In the genomic region with DNA sequence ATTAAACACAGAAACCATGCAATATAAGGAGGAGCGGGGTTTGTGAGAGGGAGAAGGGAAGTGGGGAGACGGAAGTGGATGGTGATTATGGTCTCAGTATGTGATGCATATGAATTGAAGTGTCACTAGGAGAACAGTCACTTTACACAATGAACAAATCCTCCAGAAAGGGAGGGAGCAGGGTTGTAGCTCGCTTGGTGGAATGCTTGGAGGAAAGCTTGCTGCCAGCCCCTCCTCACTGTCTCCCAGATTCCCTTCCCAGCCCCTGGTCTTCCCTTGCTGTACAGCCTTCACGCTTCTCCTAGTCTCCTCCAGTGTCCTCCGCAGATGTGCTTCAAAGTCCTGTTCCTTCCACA, we compare ENCODE assay signal across 8 mouse cellular contexts. TPM values are rescaled to one million over a fixed set of nuclear protein-coding genes. Genes with fewer than 3 reads are reported as not detected.
DNase-seq lines count a peak whose midpoint lies in the region; ATAC-seq and TF ChIP-seq lines count a peak whose summit lies in the region.

No protein-coding gene starts in this region.

- H3K27ac ChIP-seq in heart, postnatal 0 days (ENCODE audit: low read depth): no peak overlapping the region
- H3K27ac ChIP-seq in embryonic facial prominence, embryonic 13.5 days: no peak overlapping the region
- no peak overlapping the region for H3K27ac ChIP-seq in intestine, embryonic 16.5 days (ENCODE audit: low read length)

- no peaks in the 10 kb centered on the region for H3K79me2 ChIP-seq in myocyte (ENCODE audit: control insufficient read depth, insufficient read depth)

- no peaks in the 10 kb centered on the region for H3K9me3 ChIP-seq in heart, postnatal 0 days (replicated peaks; ENCODE audit: control insufficient read depth, low read length)
- H3K9me3 ChIP-seq in embryonic facial prominence, embryonic 13.5 days: no peaks in the 10 kb centered on the region
- H3K9me3 ChIP-seq in intestine, embryonic 16.5 days (ENCODE audit: control insufficient read depth, low read length): no peaks in the 10 kb centered on the region

- no peaks in the 10 kb centered on the region for H3K36me3 ChIP-seq in heart, postnatal 0 days (replicated peaks; ENCODE audit: control insufficient read depth, insufficient read depth, low read length)
- H3K36me3 ChIP-seq in embryonic facial prominence, embryonic 13.5 days: no peaks in the 10 kb centered on the region
- no peaks in the 10 kb centered on the region for H3K36me3 ChIP-seq in intestine, embryonic 16.5 days (ENCODE audit: control insufficient read depth, insufficient read depth, low read length)
- H3K36me3 ChIP-seq in myocyte (ENCODE audit: control insufficient read depth, insufficient read depth): no peaks in the 10 kb centered on the region

- TF ChIP-seq EP300 in heart, postnatal 0 days (IDR thresholded peaks at IDR 0.05; ENCODE audit: low read depth): no peak

- WGBS in heart, postnatal 0 days: 25% methylated on average over 5 of the region's 5 CpGs
- 23% methylated on average over 5 of the region's 5 CpGs for WGBS in embryonic facial prominence, embryonic 13.5 days
- WGBS in intestine, embryonic 16.5 days: 30% methylated on average over 5 of the region's 5 CpGs

- H3K4me2 ChIP-seq in heart, postnatal 0 days (ENCODE audit: low read depth, low read length): peak overlapping the region; percentile 63
- H3K4me2 ChIP-seq in embryonic facial prominence, embryonic 13.5 days: peak overlapping the region; percentile 64
- H3K4me2 ChIP-seq in intestine, embryonic 16.5 days (ENCODE audit: low read depth, low read length): peak overlapping the region; percentile 51
- H3K4me2 ChIP-seq in myocyte (ENCODE audit: low read depth): peak overlapping the region; percentile 59

- peaks cover 9% of the 10 kb centered on the region; the same call in 1 of the 2 replicates for H3K4me1 ChIP-seq in heart, postnatal 0 days (ENCODE audit: control insufficient read depth, insufficient read depth)
- peaks cover 11% of the 10 kb centered on the region for H3K4me1 ChIP-seq in embryonic facial prominence, embryonic 13.5 days
- peaks cover 8% of the 10 kb centered on the region; the same call in 1 of the 2 replicates for H3K4me1 ChIP-seq in intestine, embryonic 16.5 days (ENCODE audit: control insufficient read depth, insufficient read depth, low read length)

- no peak overlapping the region; the same call in 1 of the 2 replicates for H3K9ac ChIP-seq in heart, postnatal 0 days (replicated peaks; ENCODE audit: low read depth, low read length)
- H3K9ac ChIP-seq in embryonic facial prominence, embryonic 13.5 days: peak overlapping the region; percentile 57
- H3K9ac ChIP-seq in intestine, embryonic 16.5 days (ENCODE audit: low read depth, low read length): peak overlapping the region; percentile 9; the same call in 1 of the 2 replicates

- no peak overlapping the region for H3ac ChIP-seq in myocyte (ENCODE audit: control insufficient read depth, insufficient read length)

- no peak for DNase-seq in heart, postnatal 0 days (ENCODE audit: low spot score)
- DNase-seq in heart, postnatal 36 days: no peak
- no peak for DNase-seq in adrenal gland, adult 8-10 months
- DNase-seq in cerebellum, adult 18-20 months: no peak
- no peak for DNase-seq in ovary, adult 18-20 months (ENCODE audit: low spot score)

- TF ChIP-seq POLR2A in myocyte (IDR thresholded peaks at IDR 0.05; ENCODE audit: insufficient read length, low read depth): no peak

- H3K4me3 ChIP-seq in heart, postnatal 0 days (ENCODE audit: low read depth, low read length): peak overlapping the region; percentile 51
- peak overlapping the region; percentile 40 for H3K4me3 ChIP-seq in embryonic facial prominence, embryonic 13.5 days
- peak overlapping the region; percentile 31 for H3K4me3 ChIP-seq in intestine, embryonic 16.5 days (ENCODE audit: low read length)
- H3K4me3 ChIP-seq in myocyte: no peak overlapping the region

- H3K27me3 ChIP-seq in heart, postnatal 0 days (ENCODE audit: control insufficient read depth, insufficient read depth, low read length): no peaks in the 10 kb centered on the region
- no peaks in the 10 kb centered on the region for H3K27me3 ChIP-seq in embryonic facial prominence, embryonic 13.5 days
- H3K27me3 ChIP-seq in intestine, embryonic 16.5 days (replicated peaks; ENCODE audit: control insufficient read depth, insufficient read depth, low read length): no peaks in the 10 kb centered on the region
- no peaks in the 10 kb centered on the region for H3K27me3 ChIP-seq in myocyte (ENCODE audit: control insufficient read depth, insufficient read depth, insufficient read length)

- TF ChIP-seq CTCF in heart, postnatal 0 days (IDR thresholded peaks at IDR 0.05; ENCODE audit: low read depth): no peak

- intact Hi-C loops in heart, postnatal 36 days (cut with DNase I): no loop called here

- no peak; the same call in 1 of the 2 replicates for ATAC-seq in heart, postnatal 0 days (ENCODE audit: insufficient read depth, low read depth)
- ATAC-seq in embryonic facial prominence, embryonic 13.5 days (ENCODE audit: insufficient number of reproducible peaks, insufficient read depth, low FRiP score, low TSS enrichment, low read depth): no peak
- peak; percentile 45 for ATAC-seq in intestine, embryonic 16.5 days

TF ChIP-seq in myocyte, 11 proteins besides CTCF, POLR2A, EP300 and RAD21:
- no peak for TF ChIP-seq MYOD1 (IDR thresholded peaks at IDR 0.05; ENCODE audit: control insufficient read depth in 1 of 3, insufficient read length in 2 of 3, low read depth in 2 of 3)

RNA-seq across cellular contexts. Expression of a gene that starts 22.9 kb away (rescaled TPM):
- total RNA-seq in heart, postnatal 0 days (2014; rRNA removed; ENCODE audit: low replicate concordance): 0.04 and 0.58 TPM in 2 replicates
- polyA plus RNA-seq in heart, postnatal 0 days (2015; fragmentation: Nextera tagmentation; extraction: Ambion mirVana): 0.19 and 0.40 TPM in 2 replicates
- total RNA-seq in heart, postnatal 36 days (2021): 1 to 10 TPM; 1.4 to 2.5 TPM
- 0.79 and 3.3 TPM in 2 replicates for polyA plus RNA-seq in embryonic facial prominence, embryonic 13.5 days (2015; fragmentation: Nextera tagmentation; extraction: Ambion mirVana)
- 2.0 and 2.4 TPM in 2 replicates for polyA plus RNA-seq in intestine, embryonic 16.5 days (2015; fragmentation: Nextera tagmentation; extraction: Ambion mirVana)
- polyA plus RNA-seq in myocyte (2012; fragmentation: generic; extraction: Trizol): 0.04 TPM
- 10 to 100 TPM in 1 of 4 experiments, 1 to 10 TPM in 3; 2.8 to 10.0 (median 4.6) TPM for total RNA-seq in adrenal gland, adult 8-10 months (2022)

RNA-seq across cellular contexts. Expression of a gene that starts 28.4 kb away (rescaled TPM):
- 24.8 and 27.7 TPM in 2 replicates for total RNA-seq in heart, postnatal 0 days (2014; rRNA removed; ENCODE audit: low replicate concordance)
- 11.2 and 11.6 TPM in 2 replicates for polyA plus RNA-seq in heart, postnatal 0 days (2015; fragmentation: Nextera tagmentation; extraction: Ambion mirVana)
- total RNA-seq in heart, postnatal 36 days (2021): 10 to 100 TPM; 23.4 to 26.5 TPM
- polyA plus RNA-seq in embryonic facial prominence, embryonic 13.5 days (2015; fragmentation: Nextera tagmentation; extraction: Ambion mirVana): 6.7 and 6.9 TPM in 2 replicates
- polyA plus RNA-seq in intestine, embryonic 16.5 days (2015; fragmentation: Nextera tagmentation; extraction: Ambion mirVana): 8.1 TPM in 2 replicates
- polyA plus RNA-seq in myocyte (2012; fragmentation: generic; extraction: Trizol): 0.54 TPM
- 10 to 100 TPM; 18.9 to 21.9 (median 20.6) TPM for total RNA-seq in adrenal gland, adult 8-10 months (2022)

RNA-seq across cellular contexts. Expression of a gene that starts 54.4 kb away (rescaled TPM):
- 19.1 and 28.3 TPM in 2 replicates for total RNA-seq in heart, postnatal 0 days (2014; rRNA removed; ENCODE audit: low replicate concordance)
- 12.9 and 13.0 TPM in 2 replicates for polyA plus RNA-seq in heart, postnatal 0 days (2015; fragmentation: Nextera tagmentation; extraction: Ambion mirVana)
- total RNA-seq in heart, postnatal 36 days (2021): 10 to 100 TPM; 45.8 to 49.0 TPM
- 14.0 and 15.1 TPM in 2 replicates for polyA plus RNA-seq in embryonic facial prominence, embryonic 13.5 days (2015; fragmentation: Nextera tagmentation; extraction: Ambion mirVana)
- polyA plus RNA-seq in intestine, embryonic 16.5 days (2015; fragmentation: Nextera tagmentation; extraction: Ambion mirVana): 15.8 and 17.1 TPM in 2 replicates
- polyA plus RNA-seq in myocyte (2012; fragmentation: generic; extraction: Trizol): 12.7 TPM
- total RNA-seq in adrenal gland, adult 8-10 months (2022): 10 to 100 TPM; 47.2 to 58.3 (median 53.6) TPM
